Mouse (Mus musculus): ENCODE measurements around the gene Gm14408. TPM values are rescaled to one million over a fixed set of nuclear protein-coding genes. Genes with fewer than 3 reads are reported as not detected.

The Gm14408 gene
- polyA plus RNA-seq (2017; shearing (Covaris generic)), result not detected

DNA sequence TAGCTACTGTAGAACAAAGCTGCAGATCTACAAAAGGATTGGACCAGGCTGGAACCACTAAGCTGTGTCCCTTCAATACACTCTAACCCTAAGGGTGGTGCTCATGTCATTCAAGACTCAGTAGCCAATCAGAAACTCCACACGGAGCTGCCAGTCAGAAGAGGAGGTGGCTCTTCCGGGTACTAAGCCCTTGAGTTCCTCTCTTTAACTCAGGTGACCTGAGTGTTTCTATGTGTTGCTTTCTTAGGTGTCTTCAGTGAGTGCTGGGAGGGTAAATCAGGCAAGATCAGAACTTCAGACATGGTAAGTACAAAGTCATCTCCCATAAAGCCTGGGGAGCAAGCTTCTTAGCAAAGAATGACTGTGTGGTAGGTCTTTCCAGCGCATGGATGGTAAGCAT, at the start of gene Gm14408:
Gene Gm14408 (plus strand): TSS at position 301 of the 400 bp plus-strand sequence.

DNA sequence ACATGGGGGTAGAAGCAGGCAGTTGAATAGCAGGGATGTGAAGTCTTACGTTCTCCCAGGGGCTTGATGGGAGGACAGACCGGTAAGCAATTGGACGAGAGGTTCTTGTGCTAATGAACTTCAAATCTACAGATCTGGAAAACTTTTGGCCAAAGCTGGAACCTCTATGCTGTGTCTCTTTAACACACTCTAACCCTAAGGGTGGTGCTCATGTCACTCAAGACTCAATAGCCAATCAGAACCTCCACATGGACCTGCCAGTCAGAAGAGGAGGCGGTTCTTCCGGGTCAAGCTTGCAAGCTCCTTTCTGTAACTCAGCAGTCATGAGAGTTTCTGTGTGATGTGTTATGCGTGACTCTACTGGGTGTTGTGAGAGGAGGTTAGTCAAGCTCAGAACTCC, 32.6 kb upstream of the Gm14408 start, which contains the start of gene Gm14295:
Gene Gm14295 (plus strand): TSS at position 301 of the 400 bp plus-strand sequence.

Other genes starting within 250 kb of the Gm14408 start
- gene Gm14308, start 194.8 kb upstream of the Gm14408 start, polyA plus RNA-seq (2017; shearing (Covaris generic)), result 6.0 TPM
- gene Zfp973, start 160.6 kb upstream of the Gm14408 start, polyA plus RNA-seq (2017; shearing (Covaris generic)), result 3.5 TPM
- 5.7 TPM for gene Gm14305, start 122.8 kb upstream of the Gm14408 start, polyA plus RNA-seq (2017; shearing (Covaris generic))
- 2.2 TPM for gene Gm14295, start 32.5 kb upstream of the Gm14408 start, polyA plus RNA-seq (2017; shearing (Covaris generic))
- 1.8 TPM for gene Gm14296, start 96.7 kb downstream of the Gm14408 start, polyA plus RNA-seq (2017; shearing (Covaris generic))
- 1.1 TPM for gene Gm14419, start 169.8 kb downstream of the Gm14408 start, polyA plus RNA-seq (2017; shearing (Covaris generic))
- not detected for gene Gm14401, start 243.2 kb downstream of the Gm14408 start, polyA plus RNA-seq (2017; shearing (Covaris generic))